Comparison of ENCODE assay signal across 17 mouse cellular contexts in the genomic region with DNA sequence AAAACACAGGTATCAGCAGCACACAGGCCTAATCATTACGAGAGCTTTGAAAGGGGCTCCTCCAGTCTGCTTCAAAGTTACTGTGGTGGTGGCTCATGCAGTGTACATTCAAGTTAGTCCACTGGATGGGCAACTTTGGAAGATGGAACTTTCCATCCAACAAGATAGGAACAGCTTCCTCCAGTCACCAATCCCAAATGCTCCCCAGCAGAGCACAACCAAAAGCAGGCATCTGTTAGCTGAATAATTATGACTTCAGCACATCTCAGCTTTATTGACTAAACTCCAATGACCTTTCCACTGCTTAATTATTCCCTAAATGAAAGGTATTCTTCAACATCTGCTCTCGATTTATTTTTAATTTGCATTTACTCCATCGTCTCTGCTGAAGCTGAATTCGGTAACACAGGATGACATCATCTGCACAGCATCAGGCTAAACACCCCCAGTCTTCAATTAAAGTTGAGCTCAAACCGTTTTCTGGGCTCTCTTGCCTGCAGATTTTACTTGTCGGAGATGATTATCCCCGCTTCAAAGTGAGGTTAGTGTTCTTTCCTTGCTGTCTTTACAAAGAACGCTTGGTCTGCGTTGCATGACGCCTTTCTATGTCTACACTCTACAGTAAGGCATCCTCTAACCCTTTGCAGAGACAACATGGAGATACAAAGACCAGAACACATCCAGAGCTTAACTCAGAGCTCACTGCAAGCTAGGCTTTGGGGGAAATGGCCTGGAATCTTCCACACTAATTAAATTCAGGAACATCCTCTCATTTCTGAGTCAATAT. TPM values are rescaled to one million over a fixed set of nuclear protein-coding genes. Genes with fewer than 3 reads are reported as not detected.
DNase-seq lines count a peak whose midpoint lies in the region; ATAC-seq and TF ChIP-seq lines count a peak whose summit lies in the region.
"Had no signal": no experiment of that assay in that cellular context is flagged by ENCODE, and none has a peak within 500 bp of the region (broad histone marks: within the 10 kb centered on the region; RNA-seq: fewer than 3 reads in every experiment).

No protein-coding gene starts in this region.

- H3K27me3 ChIP-seq in hindbrain, embryonic 14.5 days (ENCODE audit: control insufficient read depth, insufficient read depth, low read length) = no peaks in the 10 kb centered on the region
- H3K27me3 ChIP-seq in hindbrain, embryonic 10.5 days (ENCODE audit: insufficient read depth, poor library complexity, severe bottlenecking) = no peaks in the 10 kb centered on the region
- no peaks in the 10 kb centered on the region for H3K27me3 ChIP-seq in midbrain, postnatal 0 days (ENCODE audit: insufficient read depth, low read length)
- H3K27me3 ChIP-seq in midbrain, embryonic 10.5 days (ENCODE audit: low read depth, poor library complexity, severe bottlenecking) = no peaks in the 10 kb centered on the region
- no peaks in the 10 kb centered on the region for H3K27me3 ChIP-seq in limb, embryonic 15.5 days
- H3K27me3 ChIP-seq: liver, embryonic 12.5 days had no signal

- no peak for TF ChIP-seq CTCF in midbrain, postnatal 0 days (IDR thresholded peaks at IDR 0.05)

- H3K4me1 ChIP-seq in hindbrain, embryonic 14.5 days (replicated peaks; ENCODE audit: control insufficient read depth, insufficient read depth, low read length) = no peaks in the 10 kb centered on the region
- peaks cover 1% of the 10 kb centered on the region; the same call in 1 of the 2 replicates for H3K4me1 ChIP-seq in hindbrain, embryonic 10.5 days (replicated peaks)
- H3K4me1 ChIP-seq in midbrain, postnatal 0 days (ENCODE audit: insufficient read depth, low read length) = no peaks in the 10 kb centered on the region
- H3K4me1 ChIP-seq in midbrain, embryonic 10.5 days = no peaks in the 10 kb centered on the region
- peaks cover 10% of the 10 kb centered on the region for H3K4me1 ChIP-seq in limb, embryonic 15.5 days

- H3K9me3 ChIP-seq in hindbrain, embryonic 14.5 days (ENCODE audit: control insufficient read depth, low read length) = no peaks in the 10 kb centered on the region
- no peaks in the 10 kb centered on the region for H3K9me3 ChIP-seq in hindbrain, embryonic 10.5 days
- no peaks in the 10 kb centered on the region for H3K9me3 ChIP-seq in midbrain, postnatal 0 days (ENCODE audit: low read length)
- no peaks in the 10 kb centered on the region for H3K9me3 ChIP-seq in midbrain, embryonic 10.5 days (replicated peaks)
- H3K9me3 ChIP-seq in limb, embryonic 15.5 days = no peaks in the 10 kb centered on the region
- H3K9me3 ChIP-seq: liver, embryonic 12.5 days had no signal

- H3K36me3 ChIP-seq in hindbrain, embryonic 14.5 days (replicated peaks; ENCODE audit: control insufficient read depth, insufficient read depth) = no peaks in the 10 kb centered on the region
- H3K36me3 ChIP-seq in hindbrain, embryonic 10.5 days = peaks cover 6% of the 10 kb centered on the region
- H3K36me3 ChIP-seq in midbrain, postnatal 0 days (ENCODE audit: insufficient read depth, low read length) = no peaks in the 10 kb centered on the region
- H3K36me3 ChIP-seq in midbrain, embryonic 10.5 days = no peaks in the 10 kb centered on the region
- peaks cover 7% of the 10 kb centered on the region; the same call in 1 of the 2 replicates for H3K36me3 ChIP-seq in limb, embryonic 15.5 days
- H3K36me3 ChIP-seq: liver, embryonic 12.5 days had no signal

- H3K4me2 ChIP-seq in hindbrain, embryonic 14.5 days (replicated peaks) = no peak overlapping the region
- no peak overlapping the region for H3K4me2 ChIP-seq in midbrain, postnatal 0 days (ENCODE audit: low read depth, low read length, poor library complexity, severe bottlenecking)
- no peak overlapping the region for H3K4me2 ChIP-seq in limb, embryonic 15.5 days
- H3K4me2 ChIP-seq: liver, embryonic 12.5 days had no signal

- H3K27ac ChIP-seq in hindbrain, embryonic 14.5 days = no peak overlapping the region
- no peak overlapping the region for H3K27ac ChIP-seq in hindbrain, embryonic 10.5 days
- 0 out of 2 replicates have a peak overlapping the region, but pooled peaks have one; percentile 32 for H3K27ac ChIP-seq in midbrain, postnatal 0 days (ENCODE audit: low read depth, low read length)
- no peak overlapping the region for H3K27ac ChIP-seq in midbrain, embryonic 10.5 days (replicated peaks)
- peak overlapping the region; percentile 35; the same call in 1 of the 2 replicates for H3K27ac ChIP-seq in limb, embryonic 15.5 days
- H3K27ac ChIP-seq: liver, embryonic 12.5 days; stomach, postnatal 0 days had no signal

- WGBS in hindbrain, embryonic 14.5 days = 72% methylated on average over 10 of the region's 10 CpGs
- WGBS in hindbrain, embryonic 10.5 days = 82% methylated on average over 10 of the region's 10 CpGs
- WGBS in midbrain, postnatal 0 days = 76% methylated on average over 10 of the region's 10 CpGs
- WGBS in midbrain, embryonic 10.5 days = 87% methylated on average over 10 of the region's 10 CpGs
- WGBS in limb, embryonic 15.5 days = 37% methylated on average over 10 of the region's 10 CpGs

- peak; percentile 27; the same call in 1 of the 2 replicates for ATAC-seq in hindbrain, embryonic 14.5 days (ENCODE audit: low FRiP score)
- no peak for ATAC-seq in midbrain, postnatal 0 days (ENCODE audit: low FRiP score)
- ATAC-seq in limb, embryonic 15.5 days (ENCODE audit: insufficient number of reproducible peaks, low FRiP score, low TSS enrichment, low read depth) = no peak
- ATAC-seq: hindbrain, embryonic 16.5 days; liver, embryonic 12.5 days had no signal

- H3K9ac ChIP-seq in hindbrain, embryonic 14.5 days = no peak overlapping the region
- H3K9ac ChIP-seq in midbrain, postnatal 0 days (replicated peaks; ENCODE audit: low read length, poor library complexity, severe bottlenecking) = no peak overlapping the region
- no peak overlapping the region for H3K9ac ChIP-seq in limb, embryonic 15.5 days
- H3K9ac ChIP-seq: liver, embryonic 12.5 days had no signal

- no peak overlapping the region for H3K4me3 ChIP-seq in hindbrain, embryonic 14.5 days (replicated peaks; ENCODE audit: low read length)
- H3K4me3 ChIP-seq in hindbrain, embryonic 10.5 days = no peak overlapping the region
- no peak overlapping the region for H3K4me3 ChIP-seq in midbrain, postnatal 0 days (ENCODE audit: low read depth, low read length)
- H3K4me3 ChIP-seq in midbrain, embryonic 10.5 days = no peak overlapping the region
- no peak overlapping the region for H3K4me3 ChIP-seq in limb, embryonic 15.5 days
- H3K4me3 ChIP-seq: liver, embryonic 12.5 days had no signal

- peak; percentile 21 for DNase-seq in embryo, embryonic 10.5 days (ENCODE audit: low spot score)
- DNase-seq in embryo, embryonic 9.5 days (ENCODE audit: extremely low spot score) = no peak
- DNase-seq in hindbrain, embryonic 14.5 days (ENCODE audit: low spot score) = no peak
- no peak for DNase-seq in hindbrain, embryonic 10.5 days (ENCODE audit: low spot score)
- DNase-seq in midbrain, postnatal 0 days (ENCODE audit: low spot score) = no peak
- no peak for DNase-seq in midbrain, embryonic 10.5 days (ENCODE audit: low spot score)
- DNase-seq in left cerebral cortex, adult 9 months (ENCODE audit: low spot score in 2 of 2) = no peak
- DNase-seq: adrenal gland, postnatal 14 days; cerebellum, postnatal 25 days; heart, postnatal 10 days; kidney, adult 18-20 months; right cerebral cortex, postnatal 14 days; thymus, postnatal 4 days had no signal

RNA-seq across cellular contexts. Expression of gene Utrn, which starts 20.6 kb away (rescaled TPM):
- 25.0 and 28.2 TPM in 2 replicates for polyA plus RNA-seq in hindbrain, embryonic 14.5 days (2014; fragmentation: Nextera tagmentation; extraction: Ambion mirVana)
- polyA plus RNA-seq in hindbrain, embryonic 10.5 days (2016; fragmentation: Nextera tagmentation; extraction: Ambion mirVana) = 38.7 and 52.9 TPM in 2 replicates
- total RNA-seq in midbrain, postnatal 0 days (2014; rRNA removed) = 20.6 and 29.2 TPM in 2 replicates
- 13.9 and 15.4 TPM in 2 replicates for polyA plus RNA-seq in midbrain, postnatal 0 days (2015; fragmentation: Nextera tagmentation; extraction: Ambion mirVana)
- polyA plus RNA-seq in midbrain, embryonic 10.5 days (2016; fragmentation: Nextera tagmentation; extraction: Ambion mirVana) = 38.8 and 39.8 TPM in 2 replicates
- polyA plus RNA-seq in limb, embryonic 15.5 days (2015; fragmentation: Nextera tagmentation; extraction: Ambion mirVana) = 99.6 and 100 TPM in 2 replicates

Comparison
In these comparisons a context has a peak if more than half of its experiments do, and no peak if none do; other contexts are left out.
1. H3K27ac ChIP-seq: peak in midbrain, postnatal 0 days (single experiment) and limb, embryonic 15.5 days (single experiment); none in hindbrain, embryonic 14.5 days (single experiment), hindbrain, embryonic 10.5 days (single experiment) and midbrain, embryonic 10.5 days (single experiment).